ENCODE assay signal across 8 mouse cellular contexts in the genomic region with DNA sequence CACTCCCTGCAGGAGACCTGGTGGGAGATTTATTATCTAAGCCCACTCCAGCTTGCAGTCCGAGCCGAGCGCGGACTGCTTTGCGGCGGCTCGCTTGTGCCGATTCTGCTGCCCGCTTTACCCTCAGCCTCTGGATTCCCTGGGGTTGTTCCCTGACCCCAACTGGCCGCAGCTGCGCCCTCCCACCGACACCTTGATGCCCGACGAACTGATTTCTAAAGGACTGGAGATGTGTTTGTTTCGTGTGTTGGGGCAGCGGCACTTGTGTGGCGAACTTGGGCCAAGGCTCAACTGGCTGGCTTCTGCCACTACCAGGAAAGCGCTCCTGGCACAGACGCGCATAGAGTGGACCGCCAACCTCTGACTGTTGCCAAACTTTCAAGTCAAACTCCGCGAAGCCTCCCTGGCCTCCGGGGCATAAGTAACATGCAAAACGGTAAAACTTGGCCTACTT. TPM values are rescaled to one million over a fixed set of nuclear protein-coding genes. Genes with fewer than 3 reads are reported as not detected.
DNase-seq lines count a peak whose midpoint lies in the region; ATAC-seq and TF ChIP-seq lines count a peak whose summit lies in the region.
"Had no signal": no experiment of that assay in that cellular context is flagged by ENCODE, and none has a peak within 500 bp of the region (broad histone marks: within the 10 kb centered on the region; RNA-seq: fewer than 3 reads in every experiment).

No protein-coding gene starts in this region.

- WGBS in heart, embryonic 12.5 days = under 1% methylated on average over 25 of the region's 25 CpGs
- under 1% methylated on average over 25 of the region's 25 CpGs for WGBS in limb, embryonic 10.5 days
- WGBS in small intestine, adult 2 months = 3% methylated on average over 25 of the region's 25 CpGs

- H3K27ac ChIP-seq in heart, embryonic 12.5 days (ENCODE audit: poor library complexity, severe bottlenecking) = no peak overlapping the region
- peak overlapping the region; percentile 82 for H3K27ac ChIP-seq in limb, embryonic 10.5 days
- 0 out of 2 replicates have a peak overlapping the region, but pooled peaks have one; percentile 34 for H3K27ac ChIP-seq in small intestine, adult 2 months (ENCODE audit: insufficient read depth, low read depth, low read length)
- H3K27ac ChIP-seq: macrophage had no signal

- no peaks in the 10 kb centered on the region for H3K9me3 ChIP-seq in heart, embryonic 12.5 days (replicated peaks)
- H3K9me3 ChIP-seq in limb, embryonic 10.5 days (replicated peaks) = no peaks in the 10 kb centered on the region

- ATAC-seq in heart, embryonic 12.5 days (ENCODE audit: insufficient number of reproducible peaks, low FRiP score) = no peak

- peak; percentile 53 for DNase-seq in Muller cell, postnatal 12 days (ENCODE audit: inconsistent ontology term)
- DNase-seq in adrenal gland, postnatal 25 days = peak; percentile 10
- DNase-seq in limb, embryonic 10.5 days (ENCODE audit: low spot score) = peak; percentile 69
- DNase-seq in gastrocnemius, postnatal 4 days (ENCODE audit: low spot score in 2 of 2) = no peak
- DNase-seq in left cerebral cortex, adult 9 months (ENCODE audit: low spot score in 2 of 2) = no peak

- TF ChIP-seq CTCF in small intestine, adult 2 months (IDR thresholded peaks at IDR 0.05; ENCODE audit: extremely low read depth, insufficient read length, insufficient replicate concordance, low read depth, low read length) = no peak

- peak overlapping the region; percentile 44 for H3K4me3 ChIP-seq in heart, embryonic 12.5 days
- peak overlapping the region; percentile 57 for H3K4me3 ChIP-seq in limb, embryonic 10.5 days
- H3K4me3 ChIP-seq in small intestine, adult 2 months (ENCODE audit: low read depth, low read length) = peak overlapping the region; percentile 59

- peaks cover 59% of the 10 kb centered on the region for H3K27me3 ChIP-seq in heart, embryonic 12.5 days (replicated peaks)
- H3K27me3 ChIP-seq in limb, embryonic 10.5 days (ENCODE audit: low read depth, poor library complexity, severe bottlenecking) = peaks cover 50% of the 10 kb centered on the region
- H3K27me3 ChIP-seq in small intestine, adult 2 months (ENCODE audit: control insufficient read depth, insufficient read depth, low read length) = peaks cover 22% of the 10 kb centered on the region

- peaks cover 24% of the 10 kb centered on the region for H3K4me1 ChIP-seq in heart, embryonic 12.5 days (replicated peaks)
- peaks cover 62% of the 10 kb centered on the region for H3K4me1 ChIP-seq in limb, embryonic 10.5 days
- H3K4me1 ChIP-seq in small intestine, adult 2 months (ENCODE audit: control insufficient read depth, insufficient read depth, insufficient read length, low read length) = no peaks in the 10 kb centered on the region

- no peak overlapping the region for H3K9ac ChIP-seq in heart, embryonic 12.5 days

- no peak for TF ChIP-seq POLR2A in small intestine, adult 2 months (IDR thresholded peaks at IDR 0.05; ENCODE audit: low read depth, low read length)

- H3K4me2 ChIP-seq in heart, embryonic 12.5 days = peak overlapping the region; percentile 75

- H3K36me3 ChIP-seq in heart, embryonic 12.5 days = no peaks in the 10 kb centered on the region
- no peaks in the 10 kb centered on the region for H3K36me3 ChIP-seq in limb, embryonic 10.5 days
- no peaks in the 10 kb centered on the region for H3K36me3 ChIP-seq in small intestine, adult 2 months (ENCODE audit: control insufficient read depth, insufficient read depth, low read length)

RNA-seq across cellular contexts. Expression of gene Hpse2, which starts 3.1 kb away (rescaled TPM):
- not detected in 2 replicates for total RNA-seq in adrenal gland, postnatal 25 days (2021)
- 0.30 and 0.51 TPM in 2 replicates for polyA plus RNA-seq in heart, embryonic 12.5 days (2016; fragmentation: Nextera tagmentation; extraction: Ambion mirVana)
- polyA plus RNA-seq in limb, embryonic 10.5 days (2016; fragmentation: Nextera tagmentation; extraction: Ambion mirVana) = 2.8 and 6.0 TPM in 2 replicates
- polyA plus RNA-seq in small intestine, adult 2 months (2012; rRNA removed) = 0.48 and 1.1 TPM in 2 replicates
- under 1 TPM; 0.34 to 0.54 TPM for total RNA-seq in gastrocnemius, postnatal 4 days (2021)
- polyA plus RNA-seq: macrophage had no signal

RNA-seq across cellular contexts. Expression of gene Cnnm1, which starts 55.2 kb away (rescaled TPM):
- total RNA-seq in adrenal gland, postnatal 25 days (2021) = 0.21 TPM in 1 of 2 replicates, not detected in the other
- polyA plus RNA-seq in heart, embryonic 12.5 days (2016; fragmentation: Nextera tagmentation; extraction: Ambion mirVana) = 0.06 and 0.12 TPM in 2 replicates
- polyA plus RNA-seq in limb, embryonic 10.5 days (2016; fragmentation: Nextera tagmentation; extraction: Ambion mirVana) = 0.13 and 0.20 TPM in 2 replicates
- polyA plus RNA-seq in small intestine, adult 2 months (2012; rRNA removed) = 0.55 and 0.69 TPM in 2 replicates
- total RNA-seq in gastrocnemius, postnatal 4 days (2021) = under 1 TPM; 0.42 to 0.47 TPM
- polyA plus RNA-seq: macrophage had no signal

Comparison
In these comparisons a context has a peak if more than half of its experiments do, and no peak if none do; other contexts are left out.
1. DNase-seq: peak in Muller cell, postnatal 12 days (single experiment), adrenal gland, postnatal 25 days (single experiment) and limb, embryonic 10.5 days (single experiment); none in gastrocnemius, postnatal 4 days (0 of 2) and left cerebral cortex, adult 9 months (0 of 2).
2. Peak in every context shown above with its lines, with median percentiles within 50 percentile points of each other: H3K4me3 ChIP-seq.